Mouse (Mus musculus) bone marrow, adult 2 months (tissue): ENCODE results near the gene Ranbp9. TPM values are rescaled to one million over a fixed set of nuclear protein-coding genes. Genes with fewer than 3 reads are reported as not detected.
"Not testable (repeated sequence)": the region's sequence is repeated elsewhere in the genome, so short reads cannot be mapped to it uniquely, and the experiment has no call there.

ENCODE experiments used
- H3K27ac ChIP-seq: fragments of 200-500 bp; 2 replicates; pipeline ENCODE4 v1.5.1; 2012; ENCODE audit warnings: low read depth, mild to moderate bottlenecking, control low read depth, inconsistent platforms, low read length; ENCODE audit not compliant: control insufficient read depth, poor library complexity, insufficient read depth
- H3K4me1 ChIP-seq: fragments of 200-500 bp; 2 replicates; pipeline ENCODE4 v1.6.1; 2011; ENCODE audit warnings: low read length; ENCODE audit not compliant: control insufficient read depth, insufficient read depth
- H3K4me3 ChIP-seq: fragments of 200-500 bp; replicated peaks from 2 replicates; pipeline ENCODE3; 2011; ENCODE audit warnings: mild to moderate bottlenecking, low read depth, low read length, control low read depth; ENCODE audit not compliant: control insufficient read depth
- CTCF ChIP-seq: fragments of 200-500 bp; IDR thresholded peaks from 2 replicates; pipeline ENCODE4 v1.5.1; 2011; ENCODE audit warnings: low read length, control low read depth; ENCODE audit not compliant: control insufficient read depth, insufficient read depth
- POLR2A ChIP-seq: fragments of 200-500 bp; IDR thresholded peaks from 2 replicates; pipeline ENCODE4 v1.6.1; 2011; ENCODE audit warnings: low read depth, mild to moderate bottlenecking, control low read depth, low read length, borderline replicate concordance; ENCODE audit not compliant: control insufficient read depth
- WGBS: fragments of 180-500 bp; shearing (Covaris S2); methylation state at CpG from one replicate; pipeline ENCODE4 v1.1.7; 2018; 5-methylcytosine and 5-hydroxymethylcytosine counted together
- polyA plus RNA-seq: library from polyadenylated mRNA; stranded (reverse); fragments of >200 nt; gene quantifications from 2 replicates; pipeline ENCODE4 v1.2.4, GENCODE M21; 2011; ENCODE audit warnings: low replicate concordance; ENCODE audit not compliant: missing spikeins, insufficient read depth, insufficient read length

The Ranbp9 gene
- polyA plus RNA-seq, 1 experiment, result 16.7 TPM

GRCm38 (mm10) chr13:43478586-43478985 is 2.5 kb downstream of the Ranbp9 start:
- H3K4me1 ChIP-seq, result peaks cover 2% of the 10 kb centered on the region; the same call in 1 of the 2 replicates
- 6% methylated on average over 8 of the region's 8 CpGs for WGBS
- peak overlapping the region; percentile 58 for H3K4me3 ChIP-seq
- TF ChIP-seq CTCF (no peak), POLR2A (no peak)
- no peak overlapping the region; the same call in 1 of the 2 replicates for H3K27ac ChIP-seq

- Histone ChIP-seq H3K4me3 (no peak overlapping the region), H3K4me1 (peaks cover 2% of the 10 kb centered on the region; the same call in 1 of the 2 replicates), H3K27ac (no peak overlapping the region)
- TF ChIP-seq CTCF (no peak), POLR2A (no peak)
- WGBS, result 83% methylated on average over 3 of the region's 3 CpGs
These were observed 3.9 kb downstream of the Ranbp9 start for GRCm38 (mm10) chr13:43477098-43477697.

GRCm38 (mm10) chr13:43476226-43476625 is 4.9 kb downstream of the Ranbp9 start:
- 63% methylated on average over 7 of the region's 7 CpGs for WGBS
- no peak for TF ChIP-seq CTCF
- no peak for TF ChIP-seq POLR2A
- Histone ChIP-seq H3K27ac (no peak overlapping the region), H3K4me3 (no peak overlapping the region), H3K4me1 (peaks cover 2% of the 10 kb centered on the region; the same call in 1 of the 2 replicates)

GRCm38 (mm10) chr13:43474722-43475121 is 6.4 kb downstream of the Ranbp9 start:
- Histone ChIP-seq H3K27ac (no peak overlapping the region), H3K4me1 (peaks cover 2% of the 10 kb centered on the region; the same call in 1 of the 2 replicates), H3K4me3 (no peak overlapping the region)
- no peak for TF ChIP-seq POLR2A
- TF ChIP-seq CTCF, result no peak
- WGBS, result 87% methylated on average over 5 of the region's 5 CpGs

GRCm38 (mm10) chr13:43471861-43472260 is 9.2 kb downstream of the Ranbp9 start:
- not testable (repeated sequence) for H3K4me1 ChIP-seq, H3K4me3 ChIP-seq, H3K27ac ChIP-seq
- WGBS, result 44% methylated on average over 1 of the region's 1 CpGs

- Histone ChIP-seq H3K4me1 (peaks cover 2% of the 10 kb centered on the region; the same call in 1 of the 2 replicates), H3K27ac (no peak overlapping the region), H3K4me3 (no peak overlapping the region)
- TF ChIP-seq CTCF, result no peak
- no peak for TF ChIP-seq POLR2A
- 87% methylated on average over 1 of the region's 1 CpGs for WGBS
These were observed 11.5 kb downstream of the Ranbp9 start for GRCm38 (mm10) chr13:43469607-43470006.

GRCm38 (mm10) chr13:43464605-43465004 is 16.5 kb downstream of the Ranbp9 start:
- H3K4me3 ChIP-seq, result no peak overlapping the region
- no peaks in the 10 kb centered on the region; the same call in 1 of the 2 replicates for H3K4me1 ChIP-seq
- no peak overlapping the region for H3K27ac ChIP-seq
- WGBS, result 91% methylated on average over 2 of the region's 2 CpGs
- no peak for TF ChIP-seq POLR2A
- no peak for TF ChIP-seq CTCF

- no peak overlapping the region for H3K4me3 ChIP-seq
- H3K4me1 ChIP-seq, result peaks cover 3% of the 10 kb centered on the region
- no peak overlapping the region for H3K27ac ChIP-seq
- 3% methylated on average over 1 of the region's 1 CpGs for WGBS
- TF ChIP-seq POLR2A (no peak), CTCF (no peak)
These were observed 23.9 kb downstream of the Ranbp9 start for GRCm38 (mm10) chr13:43457161-43457560.

- 53% methylated on average over 7 of the region's 7 CpGs for WGBS
- Histone ChIP-seq H3K4me3 (no peak overlapping the region), H3K27ac (no peak overlapping the region), H3K4me1 (peaks cover 3% of the 10 kb centered on the region)
- no peak for TF ChIP-seq CTCF
- TF ChIP-seq POLR2A, result no peak
These were observed 26.7 kb downstream of the Ranbp9 start for GRCm38 (mm10) chr13:43454431-43454830.
